In genomic region chr1:134197325-134197982, GRCm38 (mm10) we compare ENCODE assay signal across 22 mouse cellular contexts. TPM values are rescaled to one million over a fixed set of nuclear protein-coding genes. Genes with fewer than 3 reads are reported as not detected.
DNase-seq lines count a peak whose midpoint lies in the region; ATAC-seq and TF ChIP-seq lines count a peak whose summit lies in the region.
"Had no signal": no experiment of that assay in that cellular context is flagged by ENCODE, and none has a peak within 500 bp of the region (broad histone marks: within the 10 kb centered on the region; RNA-seq: fewer than 3 reads in every experiment).

No protein-coding gene starts in this region.

- DNase-seq in cerebellum, adult 2 months, result peak; percentile 25 to 32
- no peak for DNase-seq in cerebellum, postnatal 10 days
- no peak for DNase-seq in heart, postnatal 0 days (ENCODE audit: low spot score)
- DNase-seq in heart, postnatal 10 days, result no peak
- DNase-seq in liver, postnatal 0 days, result no peak
- DNase-seq in liver, result no peak
- DNase-seq in limb, embryonic 10.5 days (ENCODE audit: low spot score), result no peak
- DNase-seq in left cerebral cortex, adult 2 months (ENCODE audit: extremely low spot score in 1 of 2, low spot score in 2 of 2), result no peak
- DNase-seq: gastrocnemius, postnatal 10 days; heart, adult 2 months; midbrain, embryonic 14.5 days; right cerebral cortex, postnatal 25 days; thymus, adult 2 months had no signal

- ATAC-seq in heart, postnatal 0 days (ENCODE audit: insufficient read depth, low read depth), result no peak
- ATAC-seq in liver, postnatal 0 days, result no peak
- ATAC-seq: inflammation-experienced regulatory T-cells, adult 6 months had no signal

- intact Hi-C loops in heart, postnatal 10 days (cut with DNase I), result loop anchor here (2.0 to 5.0 kb wide), 2 partner anchors 47 to 125 kb away; no protein-coding TSS in a partner anchor
- intact Hi-C loops in left cerebral cortex, adult 2 months (cut with DNase I), result loop anchor here (2.0 kb wide), 2 partner anchors 43 to 45 kb away; no protein-coding TSS in a partner anchor

- H3K4me3 ChIP-seq in cerebellum, adult 2 months (replicated peaks; ENCODE audit: insufficient read depth, low read depth, low read length), result no peak overlapping the region
- no peak overlapping the region for H3K4me3 ChIP-seq in heart, postnatal 0 days (ENCODE audit: low read depth, low read length)
- H3K4me3 ChIP-seq in liver, postnatal 0 days (ENCODE audit: low read depth, low read length), result no peak overlapping the region
- no peak overlapping the region for H3K4me3 ChIP-seq in limb, embryonic 10.5 days
- no peak overlapping the region for H3K4me3 ChIP-seq in left cerebral cortex, adult 2 months
- H3K4me3 ChIP-seq: heart, adult 2 months; heart, embryonic 15.5 days; hindbrain, embryonic 12.5 days; kidney, embryonic 15.5 days; limb, embryonic 15.5 days; lung, embryonic 15.5 days; stomach, embryonic 15.5 days had no signal

- no peak for TF ChIP-seq POLR2A in cerebellum, adult 2 months (IDR thresholded peaks at IDR 0.05; ENCODE audit: borderline replicate concordance, insufficient read depth, low read length)

- H3K36me3 ChIP-seq in heart, postnatal 0 days (replicated peaks; ENCODE audit: control insufficient read depth, insufficient read depth, low read length), result no peaks in the 10 kb centered on the region
- H3K36me3 ChIP-seq in liver, postnatal 0 days (replicated peaks; ENCODE audit: insufficient read depth, low read length), result no peaks in the 10 kb centered on the region; the same call in 1 of the 2 replicates
- no peaks in the 10 kb centered on the region for H3K36me3 ChIP-seq in limb, embryonic 10.5 days
- H3K36me3 ChIP-seq: hindbrain, embryonic 12.5 days; kidney, embryonic 15.5 days; limb, embryonic 15.5 days; lung, embryonic 15.5 days; stomach, embryonic 15.5 days had no signal

- peaks cover 34% of the 10 kb centered on the region for H3K4me1 ChIP-seq in cerebellum, adult 2 months (ENCODE audit: control insufficient read depth, insufficient read depth, low read length)
- H3K4me1 ChIP-seq in heart, postnatal 0 days (ENCODE audit: control insufficient read depth, insufficient read depth), result peaks cover 27% of the 10 kb centered on the region
- peaks cover 14% of the 10 kb centered on the region for H3K4me1 ChIP-seq in liver, postnatal 0 days (ENCODE audit: insufficient read depth)
- peaks cover 48% of the 10 kb centered on the region for H3K4me1 ChIP-seq in limb, embryonic 10.5 days

- TF ChIP-seq EP300 in heart, postnatal 0 days (IDR thresholded peaks at IDR 0.05; ENCODE audit: low read depth), result no peak
- no peak for TF ChIP-seq EP300 in liver, postnatal 0 days (IDR thresholded peaks at IDR 0.05; ENCODE audit: low read depth)

- H3K27ac ChIP-seq in cerebellum, adult 2 months (ENCODE audit: insufficient read depth, low read length), result no peak overlapping the region
- no peak overlapping the region for H3K27ac ChIP-seq in heart, postnatal 0 days (ENCODE audit: low read depth)
- no peak overlapping the region for H3K27ac ChIP-seq in liver, postnatal 0 days (ENCODE audit: low read depth)
- 0 out of 2 replicates have a peak overlapping the region, but pooled peaks have one; percentile 19 for H3K27ac ChIP-seq in limb, embryonic 10.5 days
- H3K27ac ChIP-seq in left cerebral cortex, adult 2 months, result no peak overlapping the region
- H3K27ac ChIP-seq: heart, adult 2 months; heart, embryonic 15.5 days; hindbrain, embryonic 12.5 days; kidney, embryonic 15.5 days; lung, embryonic 15.5 days; stomach, embryonic 15.5 days had no signal

- no peaks in the 10 kb centered on the region for H3K9me3 ChIP-seq in heart, postnatal 0 days (replicated peaks; ENCODE audit: control insufficient read depth, low read length)
- no peaks in the 10 kb centered on the region for H3K9me3 ChIP-seq in liver, postnatal 0 days (ENCODE audit: low read length)
- H3K9me3 ChIP-seq in limb, embryonic 10.5 days (replicated peaks), result no peaks in the 10 kb centered on the region
- H3K9me3 ChIP-seq: heart, embryonic 15.5 days; hindbrain, embryonic 12.5 days; kidney, embryonic 15.5 days; limb, embryonic 15.5 days; lung, embryonic 15.5 days; stomach, embryonic 15.5 days had no signal

- no peak overlapping the region for H3K9ac ChIP-seq in heart, postnatal 0 days (replicated peaks; ENCODE audit: low read depth, low read length)
- no peak overlapping the region for H3K9ac ChIP-seq in liver, postnatal 0 days (replicated peaks)
- H3K9ac ChIP-seq: heart, embryonic 15.5 days; hindbrain, embryonic 12.5 days; kidney, embryonic 15.5 days; limb, embryonic 15.5 days; lung, embryonic 15.5 days; stomach, embryonic 15.5 days had no signal

- WGBS in cerebellum, adult 2 months, result 81% methylated on average over 15 of the region's 15 CpGs
- 72% methylated on average over 15 of the region's 15 CpGs for WGBS in heart, postnatal 0 days
- 74% methylated on average over 15 of the region's 15 CpGs for WGBS in liver, postnatal 0 days (ENCODE audit: insufficient replicate concordance)
- WGBS in limb, embryonic 10.5 days, result 83% methylated on average over 15 of the region's 15 CpGs

- no peak; the same call in 1 of the 2 replicates for TF ChIP-seq CTCF in cerebellum, adult 2 months (IDR thresholded peaks at IDR 0.05; ENCODE audit: borderline replicate concordance, insufficient read depth, low read depth, low read length)
- TF ChIP-seq CTCF in heart, postnatal 0 days (IDR thresholded peaks at IDR 0.05; ENCODE audit: low read depth), result peak; percentile 28; the same call in 1 of the 2 replicates
- peak; percentile 35 for TF ChIP-seq CTCF in liver, postnatal 0 days (IDR thresholded peaks at IDR 0.05; ENCODE audit: low read depth)
- TF ChIP-seq CTCF in left cerebral cortex, adult 2 months (IDR thresholded peaks at IDR 0.05), result no peak; the same call in 1 of the 2 replicates

- H3K27me3 ChIP-seq in cerebellum, adult 2 months (ENCODE audit: control insufficient read depth, insufficient read depth, low read length), result no peaks in the 10 kb centered on the region
- H3K27me3 ChIP-seq in heart, postnatal 0 days (ENCODE audit: control insufficient read depth, insufficient read depth, low read length), result no peaks in the 10 kb centered on the region
- no peaks in the 10 kb centered on the region for H3K27me3 ChIP-seq in liver, postnatal 0 days (ENCODE audit: insufficient read depth, low read length)
- H3K27me3 ChIP-seq in limb, embryonic 10.5 days (ENCODE audit: low read depth, poor library complexity, severe bottlenecking), result no peaks in the 10 kb centered on the region
- H3K27me3 ChIP-seq: heart, embryonic 15.5 days; hindbrain, embryonic 12.5 days; kidney, embryonic 15.5 days; limb, embryonic 15.5 days; lung, embryonic 15.5 days; stomach, embryonic 15.5 days had no signal

- H3K4me2 ChIP-seq in heart, postnatal 0 days (ENCODE audit: low read depth, low read length), result no peak overlapping the region
- no peak overlapping the region for H3K4me2 ChIP-seq in liver, postnatal 0 days (ENCODE audit: low read depth, low read length)
- H3K4me2 ChIP-seq: heart, embryonic 15.5 days; hindbrain, embryonic 12.5 days; kidney, embryonic 15.5 days; limb, embryonic 15.5 days; lung, embryonic 15.5 days; stomach, embryonic 15.5 days had no signal

RNA-seq across cellular contexts. Expression of gene Mybph, which starts 4.2 kb away (rescaled TPM):
- 0.14 and 0.18 TPM in 2 replicates for polyA plus RNA-seq in cerebellum, adult 2 months (2012; rRNA removed)
- not detected in 2 replicates for total RNA-seq in heart, postnatal 0 days (2014; rRNA removed; ENCODE audit: low replicate concordance)
- polyA plus RNA-seq in heart, postnatal 0 days (2015; fragmentation: Nextera tagmentation; extraction: Ambion mirVana), result 0.12 TPM in 2 replicates
- under 1 TPM in 1 of 2 experiments, not detected in 1; 0.32 TPM for total RNA-seq in heart, postnatal 10 days (2021)
- polyA plus RNA-seq in liver, postnatal 0 days (2015; fragmentation: Nextera tagmentation; extraction: Ambion mirVana), result 0.14 TPM in 1 of 2 replicates, not detected in the other
- 0.56 and 0.98 TPM in 2 replicates for polyA plus RNA-seq in limb, embryonic 10.5 days (2016; fragmentation: Nextera tagmentation; extraction: Ambion mirVana)
- total RNA-seq in left cerebral cortex, adult 2 months (2021), result under 1 TPM in 1 of 2 experiments, not detected in 1; 0.25 TPM
- total RNA-seq: heart, adult 2 months had no signal
- polyA plus RNA-seq: forebrain, embryonic 11.5 days; inflammation-experienced regulatory T-cells, adult 6 months; spleen, adult 2 months had no signal

RNA-seq across cellular contexts. Expression of gene Chil1, which starts 15.5 kb away (rescaled TPM):
- polyA plus RNA-seq in cerebellum, adult 2 months (2012; rRNA removed), result 19.8 and 24.2 TPM in 2 replicates
- total RNA-seq in heart, postnatal 0 days (2014; rRNA removed; ENCODE audit: low replicate concordance), result 0.69 TPM in 1 of 2 replicates, not detected in the other
- polyA plus RNA-seq in heart, postnatal 0 days (2015; fragmentation: Nextera tagmentation; extraction: Ambion mirVana), result 0.59 and 0.95 TPM in 2 replicates
- under 1 TPM; 0.53 to 0.55 TPM for total RNA-seq in heart, postnatal 10 days (2021)
- 18.8 and 19.3 TPM in 2 replicates for polyA plus RNA-seq in liver, postnatal 0 days (2015; fragmentation: Nextera tagmentation; extraction: Ambion mirVana)
- 0.80 TPM in 1 of 2 replicates, not detected in the other for polyA plus RNA-seq in limb, embryonic 10.5 days (2016; fragmentation: Nextera tagmentation; extraction: Ambion mirVana)
- total RNA-seq in left cerebral cortex, adult 2 months (2021), result 10 to 100 TPM; 14.0 TPM

RNA-seq across cellular contexts. Expression of gene Adora1, which starts 37.8 kb away (rescaled TPM):
- 154 and 160 TPM in 2 replicates for polyA plus RNA-seq in cerebellum, adult 2 months (2012; rRNA removed)
- total RNA-seq in heart, postnatal 0 days (2014; rRNA removed; ENCODE audit: low replicate concordance), result 15.5 and 29.2 TPM in 2 replicates
- polyA plus RNA-seq in heart, postnatal 0 days (2015; fragmentation: Nextera tagmentation; extraction: Ambion mirVana), result 11.7 and 12.9 TPM in 2 replicates
- 10 to 100 TPM; 12.0 to 19.4 TPM for total RNA-seq in heart, postnatal 10 days (2021)
- polyA plus RNA-seq in liver, postnatal 0 days (2015; fragmentation: Nextera tagmentation; extraction: Ambion mirVana), result 6.4 and 8.3 TPM in 2 replicates
- 0.06 and 0.69 TPM in 2 replicates for polyA plus RNA-seq in limb, embryonic 10.5 days (2016; fragmentation: Nextera tagmentation; extraction: Ambion mirVana)
- total RNA-seq in left cerebral cortex, adult 2 months (2021), result 100 to 1,000 TPM; 180 to 188 TPM
- polyA plus RNA-seq: inflammation-experienced regulatory T-cells, adult 6 months had no signal

Comparison
In these comparisons a context has a peak if more than half of its experiments do, and no peak if none do; other contexts are left out.
1. DNase-seq: peak in cerebellum, adult 2 months (2 of 2); none in cerebellum, postnatal 10 days (0 of 2), heart, postnatal 0 days (single experiment), heart, postnatal 10 days (0 of 2), liver, postnatal 0 days (single experiment), liver (single experiment), limb, embryonic 10.5 days (single experiment) and left cerebral cortex, adult 2 months (0 of 2).
2. CTCF ChIP-seq: peak in heart, postnatal 0 days (single experiment) and liver, postnatal 0 days (single experiment); none in cerebellum, adult 2 months (single experiment) and left cerebral cortex, adult 2 months (single experiment).
3. RNA of gene Chil1, which starts 15.5 kb away (polyA plus RNA-seq): 19.8 to 24.2 TPM in cerebellum, adult 2 months and 18.8 to 19.3 TPM in liver, postnatal 0 days; 0.80 TPM in limb, embryonic 10.5 days and 0.59 to 0.95 TPM in heart, postnatal 0 days; every median in the first group is over 10 times any median in the second.
4. RNA of gene Adora1, which starts 37.8 kb away (polyA plus RNA-seq): 154 to 160 TPM in cerebellum, adult 2 months; 11.7 to 12.9 TPM in heart, postnatal 0 days, 6.4 to 8.3 TPM in liver, postnatal 0 days and 0.06 to 0.69 TPM in limb, embryonic 10.5 days; every median in the first group is over 10 times any median in the second.